Mouse (Mus musculus) urinary bladder, postnatal 25 days (tissue): ENCODE measurements around the gene Gpr1.

ENCODE experiments used
- DNase-seq: peaks from one replicate; pipeline ENCODE4 v3.0.0; 2022; ENCODE audit warnings: low spot score

Gene Gpr1

GRCm38 (mm10) chr1:63214271-63214558, at the start of gene Gpr1:
Gene Gpr1, minus strand, starts transcription at chr1:63214543.
- DNase-seq = no peak

- DNase-seq = no peak
Measured at GRCm38 (mm10) chr1:63263671-63264070, 49.3 kb upstream of the Gpr1 start.

GRCm38 (mm10) chr1:63261041-63261590, 46.8 kb upstream of the Gpr1 start:
- DNase-seq = no peak

- no peak for DNase-seq
Measured at GRCm38 (mm10) chr1:63260742-63261033, 46.3 kb upstream of the Gpr1 start.

- DNase-seq = no peak
Measured at GRCm38 (mm10) chr1:63259916-63260741, 45.8 kb upstream of the Gpr1 start.

GRCm38 (mm10) chr1:63259271-63259830, 45.0 kb upstream of the Gpr1 start:
- no peak for DNase-seq

- no peak for DNase-seq
Measured at GRCm38 (mm10) chr1:63258501-63258900, 44.2 kb upstream of the Gpr1 start.

- DNase-seq = no peak
Measured at GRCm38 (mm10) chr1:63256083-63256482, 41.7 kb upstream of the Gpr1 start.

- DNase-seq = no peak
Measured at GRCm38 (mm10) chr1:63255101-63255500, 40.8 kb upstream of the Gpr1 start.

GRCm38 (mm10) chr1:63253291-63253690, 38.9 kb upstream of the Gpr1 start:
- no peak for DNase-seq

GRCm38 (mm10) chr1:63252351-63253209, 38.2 kb upstream of the Gpr1 start:
- DNase-seq = no peak

- DNase-seq = no peak
Measured at GRCm38 (mm10) chr1:63249261-63249660, 34.9 kb upstream of the Gpr1 start.

- DNase-seq = no peak
Measured at GRCm38 (mm10) chr1:63248360-63248851, 34.1 kb upstream of the Gpr1 start.

GRCm38 (mm10) chr1:63247831-63248359, 33.6 kb upstream of the Gpr1 start:
- DNase-seq = no peak

GRCm38 (mm10) chr1:63246862-63247521, 32.6 kb upstream of the Gpr1 start:
- no peak for DNase-seq

- DNase-seq = no peak
Measured at GRCm38 (mm10) chr1:63243854-63244253, 29.5 kb upstream of the Gpr1 start.

GRCm38 (mm10) chr1:63239751-63240150, 25.4 kb upstream of the Gpr1 start:
- DNase-seq = no peak

- no peak for DNase-seq
Measured at GRCm38 (mm10) chr1:63239305-63239704, 25.0 kb upstream of the Gpr1 start.

- DNase-seq = no peak
Measured at GRCm38 (mm10) chr1:63237371-63237770, 23.0 kb upstream of the Gpr1 start.

GRCm38 (mm10) chr1:63227241-63227640, 12.9 kb upstream of the Gpr1 start:
- no peak for DNase-seq

GRCm38 (mm10) chr1:63225890-63226289, 11.5 kb upstream of the Gpr1 start:
- no peak for DNase-seq

GRCm38 (mm10) chr1:63225009-63225408, 10.7 kb upstream of the Gpr1 start:
- no peak for DNase-seq
